Mouse (Mus musculus) heart, embryonic 15.5 days (tissue): ENCODE measurements around the gene Abhd13. TPM values are rescaled to one million over a fixed set of nuclear protein-coding genes. Genes with fewer than 3 reads are reported as not detected.

Source experiments
- ATAC-seq: fragments of 200-750 bp; cut with Nextera tagmentation; replicated peaks from 2 replicates; pipeline ENCODE4 v1.8.0; 2017; ENCODE audit warnings: low read depth, moderate TSS enrichment; ENCODE audit not compliant: insufficient number of reproducible peaks, insufficient read depth, low FRiP score
- H3K27ac ChIP-seq: fragments of 300-500 bp; sonication (generic); 2 replicates; pipeline ENCODE4 v1.5.1; 2015; ENCODE audit warnings: mild to moderate bottlenecking, inconsistent platforms
- H3K27me3 ChIP-seq: fragments of 300-500 bp; sonication (generic); 2 replicates; pipeline ENCODE4 v1.6.1; 2015; ENCODE audit warnings: inconsistent platforms
- H3K36me3 ChIP-seq: fragments of 300-500 bp; sonication (generic); 2 replicates; pipeline ENCODE4 v1.6.1; 2015; ENCODE audit warnings: mild to moderate bottlenecking, inconsistent platforms
- H3K4me1 ChIP-seq: fragments of 300-500 bp; sonication (generic); replicated peaks from 2 replicates; pipeline ENCODE4 v1.6.1; 2015; ENCODE audit warnings: inconsistent platforms
- H3K4me2 ChIP-seq: fragments of 300-500 bp; sonication (generic); 2 replicates; pipeline ENCODE4 v1.6.1; 2015; ENCODE audit warnings: inconsistent platforms, mild to moderate bottlenecking, moderate library complexity
- H3K4me3 ChIP-seq: fragments of 300-500 bp; sonication (generic); 2 replicates; pipeline ENCODE4 v1.5.1; 2015; ENCODE audit warnings: mild to moderate bottlenecking, inconsistent platforms
- H3K9ac ChIP-seq: fragments of 300-500 bp; sonication (generic); 2 replicates; pipeline ENCODE4 v1.6.1; 2015; ENCODE audit warnings: mild to moderate bottlenecking, inconsistent platforms
- H3K9me3 ChIP-seq: fragments of 300-500 bp; sonication (generic); replicated peaks from 2 replicates; pipeline ENCODE4 v1.6.1; 2016; ENCODE audit warnings: inconsistent platforms
- WGBS: fragments of 180-500 bp; shearing (Covaris S2); methylation state at CpG from one replicate; pipeline ENCODE4 v1.1.7; 2015; ENCODE audit warnings: mixed read lengths; 5-methylcytosine and 5-hydroxymethylcytosine counted together
- polyA plus RNA-seq: library from polyadenylated mRNA; unstranded; fragments of >200 nt; fragmentation: Nextera tagmentation; extraction: Ambion mirVana; gene quantifications from 2 replicates; pipeline ENCODE4 v1.2.1, GENCODE M21; 2015

The Abhd13 gene
- polyA plus RNA-seq, 1 experiment from 2014 or later: 10.3 TPM

- H3K4me1 ChIP-seq: no peaks in the 10 kb centered on the region
- H3K4me2 ChIP-seq: no peak overlapping the region
- ATAC-seq: no peak
- no peak overlapping the region for H3K9ac ChIP-seq
- no peaks in the 10 kb centered on the region for H3K36me3 ChIP-seq
- H3K4me3 ChIP-seq: no peak overlapping the region
- H3K27me3 ChIP-seq: no peaks in the 10 kb centered on the region
- 40% methylated on average over 3 of the region's 3 CpGs for WGBS
- H3K9me3 ChIP-seq: no peaks in the 10 kb centered on the region
- H3K27ac ChIP-seq: no peak overlapping the region
Observed at GRCm38 (mm10) chr8:10017231-10017630, 39.7 kb downstream of the Abhd13 start.

GRCm38 (mm10) chr8:10030320-10031060 is 53.0 kb downstream of the Abhd13 start:
- Histone ChIP-seq H3K9ac (no peak overlapping the region), H3K4me1 (no peaks in the 10 kb centered on the region), H3K4me2 (no peak overlapping the region), H3K27ac (no peak overlapping the region), H3K4me3 (no peak overlapping the region), H3K36me3 (no peaks in the 10 kb centered on the region), H3K9me3 (no peaks in the 10 kb centered on the region), H3K27me3 (no peaks in the 10 kb centered on the region; the same call in 1 of the 2 replicates)
- ATAC-seq: no peak
- WGBS: 67% methylated on average over 8 of the region's 8 CpGs

GRCm38 (mm10) chr8:10031177-10031576 is 53.7 kb downstream of the Abhd13 start:
- no peaks in the 10 kb centered on the region for H3K9me3 ChIP-seq
- ATAC-seq: no peak
- 75% methylated on average over 9 of the region's 9 CpGs for WGBS
- no peak overlapping the region for H3K4me3 ChIP-seq
- H3K27ac ChIP-seq: no peak overlapping the region
- no peak overlapping the region for H3K4me2 ChIP-seq
- H3K27me3 ChIP-seq: no peaks in the 10 kb centered on the region; the same call in 1 of the 2 replicates
- no peak overlapping the region for H3K9ac ChIP-seq
- H3K4me1 ChIP-seq: no peaks in the 10 kb centered on the region
- no peaks in the 10 kb centered on the region for H3K36me3 ChIP-seq

GRCm38 (mm10) chr8:10040866-10041265 is 63.4 kb downstream of the Abhd13 start:
- no peak overlapping the region for H3K4me2 ChIP-seq
- ATAC-seq: no peak
- H3K36me3 ChIP-seq: no peaks in the 10 kb centered on the region
- no peak overlapping the region for H3K9ac ChIP-seq
- H3K9me3 ChIP-seq: no peaks in the 10 kb centered on the region
- H3K4me1 ChIP-seq: 0 out of 2 replicates have a peak, but pooled peaks cover 2% of the 10 kb centered on the region
- H3K27ac ChIP-seq: no peak overlapping the region
- no peaks in the 10 kb centered on the region for H3K27me3 ChIP-seq
- H3K4me3 ChIP-seq: no peak overlapping the region
- WGBS: 18% methylated on average over 3 of the region's 3 CpGs

Other genes with a start within 250 kb of the Abhd13 start
- 0.05 and 0.39 TPM in 2 replicates for gene Fam155a, start 206.5 kb upstream of the Abhd13 start, polyA plus RNA-seq
- gene Gm10217, start 113.5 kb upstream of the Abhd13 start, polyA plus RNA-seq: not detected in 2 replicates
- 3.5 and 4.7 TPM in 2 replicates for gene Lig4, start within 50 bp of the Abhd13 start, polyA plus RNA-seq
- 0.31 and 1.0 TPM in 2 replicates for gene Tnfsf13b, start 28.8 kb downstream of the Abhd13 start, polyA plus RNA-seq
- 0.25 and 0.35 TPM in 2 replicates for gene Myo16, start 176.2 kb downstream of the Abhd13 start, polyA plus RNA-seq